Mouse (Mus musculus): Measurements from ENCODE around the gene Hoxa6. TPM values are rescaled to one million over a fixed set of nuclear protein-coding genes. Genes with fewer than 3 reads are reported as not detected.

Hoxa6 gene
- polyA plus RNA-seq, 1 experiment from 2014 or later = not detected

GRCm38 (mm10) chr6:52215070-52215469 lies 6.5 kb upstream of the Hoxa6 start:
- no peak overlapping the region for H3K4me2 ChIP-seq (ENCODE audit: low read depth, low read length, severe bottlenecking)
- H3K36me3 ChIP-seq (ENCODE audit: control insufficient read depth, insufficient read depth, low read length) = no peaks in the 10 kb centered on the region
- no peak overlapping the region for H3K4me3 ChIP-seq (ENCODE audit: low read depth, low read length)
- 12% methylated on average over 3 of the region's 3 CpGs for WGBS
- DNase-seq (ENCODE audit: low spot score) (peak; percentile 51), ATAC-seq (replicated peaks; ENCODE audit: low FRiP score) (no peak)
- peaks cover 6% of the 10 kb centered on the region; the same call in 1 of the 2 replicates for H3K4me1 ChIP-seq (replicated peaks; ENCODE audit: control insufficient read depth, insufficient read depth, low read length)
- H3K27ac ChIP-seq (ENCODE audit: low read depth, low read length) = no peak overlapping the region
- H3K9ac ChIP-seq (ENCODE audit: low read length) = no peak overlapping the region
- H3K9me3 ChIP-seq (ENCODE audit: control insufficient read depth, low read length) = no peaks in the 10 kb centered on the region
- peaks cover 99% of the 10 kb centered on the region for H3K27me3 ChIP-seq (ENCODE audit: control insufficient read depth, insufficient read depth, low read length)

GRCm38 (mm10) chr6:52214271-52214670 lies 5.7 kb upstream of the Hoxa6 start:
- H3K4me1 ChIP-seq (replicated peaks; ENCODE audit: control insufficient read depth, insufficient read depth, low read length) = peaks cover 6% of the 10 kb centered on the region; the same call in 1 of the 2 replicates
- 9% methylated on average over 5 of the region's 5 CpGs for WGBS
- H3K27ac ChIP-seq (ENCODE audit: low read depth, low read length) = no peak overlapping the region
- DNase-seq (ENCODE audit: low spot score) (peak; percentile 49), ATAC-seq (replicated peaks; ENCODE audit: low FRiP score) (no peak)
- no peaks in the 10 kb centered on the region for H3K9me3 ChIP-seq (ENCODE audit: control insufficient read depth, low read length)
- H3K9ac ChIP-seq (ENCODE audit: low read length) = no peak overlapping the region
- no peak overlapping the region for H3K4me3 ChIP-seq (ENCODE audit: low read depth, low read length)
- H3K4me2 ChIP-seq (ENCODE audit: low read depth, low read length, severe bottlenecking) = no peak overlapping the region
- H3K36me3 ChIP-seq (ENCODE audit: control insufficient read depth, insufficient read depth, low read length) = no peaks in the 10 kb centered on the region
- peaks cover 99% of the 10 kb centered on the region for H3K27me3 ChIP-seq (ENCODE audit: control insufficient read depth, insufficient read depth, low read length)

- no peaks in the 10 kb centered on the region for H3K36me3 ChIP-seq (ENCODE audit: control insufficient read depth, insufficient read depth, low read length)
- DNase-seq (ENCODE audit: low spot score) = peak; percentile 62
- H3K4me1 ChIP-seq (replicated peaks; ENCODE audit: control insufficient read depth, insufficient read depth, low read length) = peaks cover 11% of the 10 kb centered on the region
- peaks cover 99% of the 10 kb centered on the region for H3K27me3 ChIP-seq (ENCODE audit: control insufficient read depth, insufficient read depth, low read length)
- no peak within 1 kb of the TSS for H3K4me2 ChIP-seq (ENCODE audit: low read depth, low read length, severe bottlenecking)
- no peak within 1 kb of the TSS for H3K4me3 ChIP-seq (ENCODE audit: low read depth, low read length)
- no peaks in the 10 kb centered on the region for H3K9me3 ChIP-seq (ENCODE audit: control insufficient read depth, low read length)
- H3K27ac ChIP-seq (ENCODE audit: low read depth, low read length) = no peak within 1 kb of the TSS
- ATAC-seq (replicated peaks; ENCODE audit: low FRiP score) = no peak
- no peak within 1 kb of the TSS for H3K9ac ChIP-seq (ENCODE audit: low read length)
- 3% methylated on average over 38 of the region's 38 CpGs for WGBS
Measured at GRCm38 (mm10) chr6:52213119-52213986, 4.8 kb upstream of the Hoxa6 start, which contains the start of the genes Hoxa3 and Gm28308. Gene Hoxa3, minus strand, starts transcription at chr6:52213336. Gene Gm28308, minus strand, starts transcription at chr6:52213339.

- no peak overlapping the region for H3K9ac ChIP-seq (ENCODE audit: low read length)
- under 1% methylated on average over 22 of the region's 22 CpGs for WGBS
- ATAC-seq (replicated peaks; ENCODE audit: low FRiP score) (no peak), DNase-seq (ENCODE audit: low spot score) (peak; percentile 47)
- H3K9me3 ChIP-seq (ENCODE audit: control insufficient read depth, low read length) = no peaks in the 10 kb centered on the region
- peaks cover 11% of the 10 kb centered on the region for H3K4me1 ChIP-seq (replicated peaks; ENCODE audit: control insufficient read depth, insufficient read depth, low read length)
- no peak overlapping the region for H3K4me3 ChIP-seq (ENCODE audit: low read depth, low read length)
- no peak overlapping the region for H3K4me2 ChIP-seq (ENCODE audit: low read depth, low read length, severe bottlenecking)
- H3K27ac ChIP-seq (ENCODE audit: low read depth, low read length) = no peak overlapping the region
- H3K27me3 ChIP-seq (ENCODE audit: control insufficient read depth, insufficient read depth, low read length) = peaks cover 99% of the 10 kb centered on the region
- H3K36me3 ChIP-seq (ENCODE audit: control insufficient read depth, insufficient read depth, low read length) = no peaks in the 10 kb centered on the region
Measured at GRCm38 (mm10) chr6:52212556-52213118, 4.1 kb upstream of the Hoxa6 start.

GRCm38 (mm10) chr6:52211961-52212360 lies 3.4 kb upstream of the Hoxa6 start:
- Histone ChIP-seq H3K27me3 (ENCODE audit: control insufficient read depth, insufficient read depth, low read length) (peaks cover 99% of the 10 kb centered on the region), H3K4me2 (ENCODE audit: low read depth, low read length, severe bottlenecking) (no peak overlapping the region), H3K27ac (ENCODE audit: low read depth, low read length) (no peak overlapping the region), H3K9ac (ENCODE audit: low read length) (no peak overlapping the region), H3K36me3 (ENCODE audit: control insufficient read depth, insufficient read depth, low read length) (no peaks in the 10 kb centered on the region), H3K4me3 (ENCODE audit: low read depth, low read length) (no peak overlapping the region), H3K4me1 (replicated peaks; ENCODE audit: control insufficient read depth, insufficient read depth, low read length) (peaks cover 6% of the 10 kb centered on the region), H3K9me3 (ENCODE audit: control insufficient read depth, low read length) (no peaks in the 10 kb centered on the region)
- DNase-seq (ENCODE audit: low spot score) = peak; percentile 58
- no peak for ATAC-seq (replicated peaks; ENCODE audit: low FRiP score)
- 3% methylated on average over 13 of the region's 13 CpGs for WGBS

GRCm38 (mm10) chr6:52211170-52211935 lies 2.8 kb upstream of the Hoxa6 start:
- no peak for ATAC-seq (replicated peaks; ENCODE audit: low FRiP score)
- under 1% methylated on average over 37 of the region's 37 CpGs for WGBS
- Histone ChIP-seq H3K36me3 (ENCODE audit: control insufficient read depth, insufficient read depth, low read length) (no peaks in the 10 kb centered on the region), H3K4me2 (ENCODE audit: low read depth, low read length, severe bottlenecking) (no peak overlapping the region), H3K4me1 (replicated peaks; ENCODE audit: control insufficient read depth, insufficient read depth, low read length) (peaks cover 5% of the 10 kb centered on the region; the same call in 1 of the 2 replicates), H3K4me3 (ENCODE audit: low read depth, low read length) (no peak overlapping the region), H3K27ac (ENCODE audit: low read depth, low read length) (no peak overlapping the region), H3K9ac (ENCODE audit: low read length) (no peak overlapping the region), H3K27me3 (ENCODE audit: control insufficient read depth, insufficient read depth, low read length) (peaks cover 99% of the 10 kb centered on the region), H3K9me3 (ENCODE audit: control insufficient read depth, low read length) (no peaks in the 10 kb centered on the region)
- peak; percentile 88 for DNase-seq (ENCODE audit: low spot score)

GRCm38 (mm10) chr6:52209685-52210046 lies 1.1 kb upstream of the Hoxa6 start:
- no peaks in the 10 kb centered on the region for H3K36me3 ChIP-seq (ENCODE audit: control insufficient read depth, insufficient read depth, low read length)
- no peak overlapping the region for H3K4me3 ChIP-seq (ENCODE audit: low read depth, low read length)
- peaks cover 5% of the 10 kb centered on the region; the same call in 1 of the 2 replicates for H3K4me1 ChIP-seq (replicated peaks; ENCODE audit: control insufficient read depth, insufficient read depth, low read length)
- H3K9ac ChIP-seq (ENCODE audit: low read length) = no peak overlapping the region
- WGBS = 5% methylated on average over 12 of the region's 12 CpGs
- peaks cover 99% of the 10 kb centered on the region for H3K27me3 ChIP-seq (ENCODE audit: control insufficient read depth, insufficient read depth, low read length)
- H3K4me2 ChIP-seq (ENCODE audit: low read depth, low read length, severe bottlenecking) = no peak overlapping the region
- no peak for ATAC-seq (replicated peaks; ENCODE audit: low FRiP score)
- H3K9me3 ChIP-seq (ENCODE audit: control insufficient read depth, low read length) = no peaks in the 10 kb centered on the region
- DNase-seq (ENCODE audit: low spot score) = no peak
- no peak overlapping the region for H3K27ac ChIP-seq (ENCODE audit: low read depth, low read length)

GRCm38 (mm10) chr6:52208868-52209684 lies 554 bp upstream of the Hoxa6 start:
- DNase-seq (ENCODE audit: low spot score) = peak; percentile 52
- Histone ChIP-seq H3K27me3 (ENCODE audit: control insufficient read depth, insufficient read depth, low read length) (peaks cover 99% of the 10 kb centered on the region), H3K9me3 (ENCODE audit: control insufficient read depth, low read length) (no peaks in the 10 kb centered on the region), H3K9ac (ENCODE audit: low read length) (no peak overlapping the region), H3K4me1 (replicated peaks; ENCODE audit: control insufficient read depth, insufficient read depth, low read length) (peaks cover 5% of the 10 kb centered on the region; the same call in 1 of the 2 replicates), H3K4me2 (ENCODE audit: low read depth, low read length, severe bottlenecking) (no peak overlapping the region), H3K4me3 (ENCODE audit: low read depth, low read length) (no peak overlapping the region), H3K36me3 (ENCODE audit: control insufficient read depth, insufficient read depth, low read length) (no peaks in the 10 kb centered on the region), H3K27ac (ENCODE audit: low read depth, low read length) (no peak overlapping the region)
- WGBS = 2% methylated on average over 18 of the region's 18 CpGs
- no peak for ATAC-seq (replicated peaks; ENCODE audit: low FRiP score)
